Mouse (Mus musculus) intestine, embryonic 16.5 days (tissue): ENCODE data around the gene Hoxb1. TPM values are rescaled to one million over a fixed set of nuclear protein-coding genes. Genes with fewer than 3 reads are reported as not detected.

Experiments used
- ATAC-seq: fragments of 200-750 bp; cut with Nextera tagmentation; 2 replicates; pipeline ENCODE4 v1.8.0; 2017; ENCODE audit warnings: moderate TSS enrichment, moderate library complexity
- H3K27ac ChIP-seq: fragments of 300-500 bp; sonication (generic); 2 replicates; pipeline ENCODE4 v1.5.1; 2014; ENCODE audit warnings: mild to moderate bottlenecking, low read length
- H3K27me3 ChIP-seq: fragments of 300-500 bp; sonication (generic); replicated peaks from 2 replicates; pipeline ENCODE4 v1.6.1; 2014; ENCODE audit warnings: low read length, control low read depth, mixed read lengths; ENCODE audit not compliant: control insufficient read depth, insufficient read depth
- H3K36me3 ChIP-seq: fragments of 300-500 bp; sonication (generic); 2 replicates; pipeline ENCODE4 v1.6.1; 2014; ENCODE audit warnings: low read length, control low read depth; ENCODE audit not compliant: control insufficient read depth, insufficient read depth
- H3K4me1 ChIP-seq: fragments of 300-500 bp; sonication (generic); 2 replicates; pipeline ENCODE4 v1.6.1; 2014; ENCODE audit warnings: low read length, control low read depth, mixed read lengths; ENCODE audit not compliant: control insufficient read depth, insufficient read depth
- H3K4me2 ChIP-seq: fragments of 300-500 bp; sonication (generic); 2 replicates; pipeline ENCODE4 v1.6.1; 2014; ENCODE audit warnings: low read depth, low read length, control low read depth
- H3K4me3 ChIP-seq: fragments of 300-500 bp; sonication (generic); 2 replicates; pipeline ENCODE4 v1.5.1; 2014; ENCODE audit warnings: mild to moderate bottlenecking, low read length
- H3K9ac ChIP-seq: fragments of 300-500 bp; sonication (generic); 2 replicates; pipeline ENCODE4 v1.6.1; 2014; ENCODE audit warnings: low read depth, low read length
- H3K9me3 ChIP-seq: fragments of 300-500 bp; sonication (generic); 2 replicates; pipeline ENCODE4 v1.6.1; 2016; ENCODE audit warnings: low read length, control low read depth; ENCODE audit not compliant: control insufficient read depth
- WGBS: fragments of 180-500 bp; shearing (Covaris S2); extraction: QIAGEN DNeasy Blood & Tissue Kit; methylation state at CpG from one replicate; pipeline ENCODE4 v1.1.7; 2014; 5-methylcytosine and 5-hydroxymethylcytosine counted together
- microRNA counts: library from miRNA; unstranded; fragments of <30 nt; microRNA quantifications from one replicate; lab custom pipeline; 2016
- microRNA-seq: library from miRNA; unstranded; fragments of <30 nt; microRNA quantifications from one replicate; pipeline ENCODE4, GENCODE M21; 2016
- polyA plus RNA-seq: library from polyadenylated mRNA; unstranded; fragments of >200 nt; fragmentation: Nextera tagmentation; extraction: Ambion mirVana; gene quantifications from 2 replicates; pipeline ENCODE4 v1.2.1, GENCODE M21; 2015

Hoxb1 gene
- polyA plus RNA-seq, 1 experiment from 2014 or later = not detected

- peak; percentile 82 for ATAC-seq
- Histone ChIP-seq H3K36me3 (no peaks in the 10 kb centered on the region), H3K27me3 (no peaks in the 10 kb centered on the region), H3K27ac (peak overlapping the region; percentile 11; the same call in 1 of the 2 replicates), H3K9me3 (no peaks in the 10 kb centered on the region), H3K4me1 (no peaks in the 10 kb centered on the region; the same call in 1 of the 2 replicates), H3K4me3 (no peak overlapping the region), H3K9ac (no peak overlapping the region), H3K4me2 (no peak overlapping the region)
- 23% methylated on average over 8 of the region's 8 CpGs for WGBS
These were observed 48.0 kb downstream of the Hoxb1 start for GRCm38 (mm10) chr11:96413527-96413926.

- Histone ChIP-seq H3K36me3 (no peaks in the 10 kb centered on the region), H3K4me1 (no peaks in the 10 kb centered on the region), H3K9me3 (no peaks in the 10 kb centered on the region), H3K27me3 (no peaks in the 10 kb centered on the region), H3K4me2 (no peak overlapping the region), H3K27ac (0 out of 2 replicates have a peak overlapping the region, but pooled peaks have one; percentile 11), H3K9ac (no peak overlapping the region), H3K4me3 (no peak overlapping the region)
- WGBS = 35% methylated on average over 2 of the region's 2 CpGs
- ATAC-seq = peak; percentile 65
These were observed 48.5 kb downstream of the Hoxb1 start for GRCm38 (mm10) chr11:96414002-96414401.

MicroRNA genes within 50 kb of the gene (microRNA counts, 519-probe panel; counts per million panel counts)
- 3,664 counts per million, percentile 92 among the panel's probes with 10 or more counts for microRNA mmu-miR-10a (lab: Ali Mortazavi, UCI)

Small RNA genes lying within 50 kb of the gene (microRNA-seq; reads per million reads assigned to microRNA genes)
- gene Mir10a = 56,371 reads per million, percentile 99 among the genes with 10 or more reads in this experiment

Other genes with a start within 250 kb of the Hoxb1 start
- 0.27 and 0.51 TPM in 2 replicates for gene Ttll6, start 232.0 kb upstream of the Hoxb1 start, polyA plus RNA-seq
- gene Hoxb13, start 171.4 kb upstream of the Hoxb1 start, polyA plus RNA-seq = 1.9 and 5.1 TPM in 2 replicates
- gene Hoxb9, start 94.3 kb upstream of the Hoxb1 start, polyA plus RNA-seq = 0.99 and 1.2 TPM in 2 replicates
- gene Hoxb8, start 83.8 kb upstream of the Hoxb1 start, polyA plus RNA-seq = 0.71 and 0.97 TPM in 2 replicates
- gene Hoxb7, start 79.1 kb upstream of the Hoxb1 start, polyA plus RNA-seq = 10.0 and 11.3 TPM in 2 replicates
- gene Hoxb6, start 73.3 kb upstream of the Hoxb1 start, polyA plus RNA-seq = 11.1 and 11.3 TPM in 2 replicates
- gene Hoxb5, start 62.4 kb upstream of the Hoxb1 start, polyA plus RNA-seq = 26.4 and 28.7 TPM in 2 replicates
- gene Hoxb4, start 47.5 kb upstream of the Hoxb1 start, polyA plus RNA-seq = 1.8 and 2.0 TPM in 2 replicates
- gene Hoxb3, start 42.4 kb upstream of the Hoxb1 start, polyA plus RNA-seq = 1.4 and 1.5 TPM in 2 replicates
- gene Hoxb2, start 15.2 kb upstream of the Hoxb1 start, polyA plus RNA-seq = 9.6 and 11.6 TPM in 2 replicates
- 0.67 and 0.88 TPM in 2 replicates for gene Skap1, start 98.8 kb downstream of the Hoxb1 start, polyA plus RNA-seq